Mouse (Mus musculus): ENCODE data around the gene Tmprss11g. TPM values are rescaled to one million over a fixed set of nuclear protein-coding genes. Genes with fewer than 3 reads are reported as not detected.
A peak's percentile ranks its signal among the peaks of the same experiment; 100 is the strongest.

The Tmprss11g gene
- polyA plus RNA-seq, 1 experiment from 2014 or later = not detected

DNA sequence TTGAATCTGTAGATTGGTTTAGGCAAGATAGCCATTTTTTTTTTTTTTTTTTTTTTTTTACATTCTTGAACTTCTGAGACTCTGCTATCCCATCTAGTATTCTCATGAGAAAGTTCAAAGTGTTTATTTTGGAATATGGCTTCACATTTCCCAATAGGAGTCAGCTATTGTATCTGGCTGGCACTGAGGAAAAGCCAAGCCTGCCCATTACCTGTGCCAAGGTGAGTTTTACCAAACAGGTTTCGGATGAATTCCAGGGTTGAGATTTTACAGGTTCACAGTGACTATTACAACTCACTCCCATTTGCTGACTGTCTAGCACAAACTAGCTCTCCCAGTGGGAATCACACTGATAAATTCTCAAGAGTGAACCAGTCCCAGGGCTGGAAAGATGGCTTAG, 36.4 kb downstream of the Tmprss11g start:
- WGBS = 70% methylated on average over 1 of the region's 1 CpGs
- Histone ChIP-seq H3K27me3 (ENCODE audit: insufficient read depth, low read length) (no peaks in the 10 kb centered on the region), H3K9ac (ENCODE audit: low read depth, low read length) (no peak overlapping the region), H3K36me3 (ENCODE audit: insufficient read depth, low read length) (no peaks in the 10 kb centered on the region), H3K9me3 (replicated peaks; ENCODE audit: low read length) (no peaks in the 10 kb centered on the region), H3K27ac (no peak overlapping the region), H3K4me1 (replicated peaks; ENCODE audit: insufficient read depth, low read length) (no peaks in the 10 kb centered on the region), H3K4me2 (ENCODE audit: low read length) (no peak overlapping the region), H3K4me3 (replicated peaks; ENCODE audit: low read depth, low read length) (no peak overlapping the region)
- ATAC-seq (replicated peaks; ENCODE audit: low FRiP score, low read depth) (no peak), DNase-seq (ENCODE audit: low spot score) (no peak)
- no peak for TF ChIP-seq CTCF (IDR thresholded peaks at IDR 0.05; ENCODE audit: low read depth)

DNA sequence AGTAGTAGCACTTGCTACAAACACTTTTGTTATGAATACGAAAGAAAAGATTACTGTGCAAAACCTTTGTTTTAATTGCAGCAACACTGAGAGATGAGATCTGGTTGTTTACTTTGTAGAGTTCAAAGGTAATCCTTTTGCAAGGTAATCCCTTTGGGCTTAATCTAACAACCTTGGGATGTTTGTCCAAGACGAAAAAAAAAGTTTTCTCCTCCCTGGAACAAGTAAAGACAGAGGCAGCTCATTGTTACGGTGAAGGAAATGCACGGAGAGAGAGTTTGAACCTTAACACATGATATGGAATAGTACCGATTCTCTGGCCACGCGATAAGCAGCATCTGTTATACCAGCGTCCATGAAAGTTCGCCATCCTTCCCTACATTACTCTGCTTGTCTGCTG, 44.5 kb downstream of the Tmprss11g start:
- Histone ChIP-seq H3K4me1 (replicated peaks; ENCODE audit: insufficient read depth, low read length) (no peaks in the 10 kb centered on the region), H3K9me3 (replicated peaks; ENCODE audit: low read length) (no peaks in the 10 kb centered on the region), H3K4me2 (ENCODE audit: low read length) (no peak overlapping the region), H3K9ac (ENCODE audit: low read depth, low read length) (no peak overlapping the region), H3K4me3 (replicated peaks; ENCODE audit: low read depth, low read length) (no peak overlapping the region), H3K36me3 (ENCODE audit: insufficient read depth, low read length) (no peaks in the 10 kb centered on the region), H3K27me3 (ENCODE audit: insufficient read depth, low read length) (no peaks in the 10 kb centered on the region), H3K27ac (no peak overlapping the region)
- DNase-seq (ENCODE audit: low spot score) (no peak), ATAC-seq (replicated peaks; ENCODE audit: low FRiP score, low read depth) (no peak)
- no peak for TF ChIP-seq CTCF (IDR thresholded peaks at IDR 0.05; ENCODE audit: low read depth)
- 71% methylated on average over 9 of the region's 9 CpGs for WGBS

GRCm38 (mm10) chr5:86468890-86469289, 49.5 kb downstream of the Tmprss11g start, which contains the start of gene Tmprss11a:
Gene Tmprss11a (minus strand): TSS chr5:86468990.
- Histone ChIP-seq H3K27me3 (ENCODE audit: insufficient read depth, low read length) (no peaks in the 10 kb centered on the region), H3K4me1 (replicated peaks; ENCODE audit: insufficient read depth, low read length) (no peaks in the 10 kb centered on the region), H3K9me3 (replicated peaks; ENCODE audit: low read length) (no peaks in the 10 kb centered on the region), H3K4me2 (ENCODE audit: low read length) (no peak within 1 kb of the TSS), H3K4me3 (replicated peaks; ENCODE audit: low read depth, low read length) (no peak within 1 kb of the TSS), H3K27ac (no peak within 1 kb of the TSS), H3K9ac (ENCODE audit: low read depth, low read length) (no peak within 1 kb of the TSS), H3K36me3 (ENCODE audit: insufficient read depth, low read length) (no peaks in the 10 kb centered on the region)
- no peak for ATAC-seq (replicated peaks; ENCODE audit: low FRiP score, low read depth)
- 74% methylated on average over 4 of the region's 4 CpGs for WGBS
- DNase-seq (ENCODE audit: low spot score) = no peak
- TF ChIP-seq CTCF (IDR thresholded peaks at IDR 0.05; ENCODE audit: low read depth) = no peak

DNA sequence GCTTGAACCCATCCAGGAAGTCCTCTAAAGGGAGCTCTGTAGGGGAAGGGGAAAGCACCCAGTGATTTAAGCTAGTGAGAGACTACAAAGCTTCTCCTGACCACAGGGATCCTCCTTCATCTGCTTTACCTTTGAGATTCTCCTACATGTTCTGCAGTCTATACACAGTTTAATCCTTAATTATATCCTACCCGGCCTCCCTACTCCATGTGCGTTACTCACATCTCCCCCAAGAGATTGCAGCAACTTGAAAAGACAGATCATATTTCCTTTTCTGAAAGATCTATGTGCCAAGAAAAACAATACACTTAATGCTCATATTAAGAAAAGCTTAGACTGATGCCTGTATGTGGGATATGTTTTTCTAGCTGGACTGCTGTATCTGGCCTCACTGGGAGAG, 79.1 kb downstream of the Tmprss11g start:
- Histone ChIP-seq H3K4me2 (ENCODE audit: low read length) (no peak overlapping the region), H3K36me3 (ENCODE audit: insufficient read depth, low read length) (no peaks in the 10 kb centered on the region), H3K9ac (ENCODE audit: low read depth, low read length) (no peak overlapping the region), H3K27ac (no peak overlapping the region), H3K9me3 (replicated peaks; ENCODE audit: low read length) (no peaks in the 10 kb centered on the region), H3K4me3 (replicated peaks; ENCODE audit: low read depth, low read length) (no peak overlapping the region), H3K4me1 (replicated peaks; ENCODE audit: insufficient read depth, low read length) (no peaks in the 10 kb centered on the region), H3K27me3 (ENCODE audit: insufficient read depth, low read length) (no peaks in the 10 kb centered on the region)
- no peak for TF ChIP-seq CTCF (IDR thresholded peaks at IDR 0.05; ENCODE audit: low read depth)
- WGBS = 34% methylated on average over 2 of the region's 2 CpGs
- no peak for ATAC-seq (replicated peaks; ENCODE audit: low FRiP score, low read depth)
- DNase-seq (ENCODE audit: low spot score) = peak; percentile 12

- H3K9me3 ChIP-seq (replicated peaks; ENCODE audit: low read length) = no peaks in the 10 kb centered on the region
- H3K36me3 ChIP-seq (ENCODE audit: insufficient read depth, low read length) = no peaks in the 10 kb centered on the region
Observed at GRCm38 (mm10) chr5:86438548-86438947, 79.9 kb downstream of the Tmprss11g start.

More at GRCm38 (mm10) chr5:86438548-86438947, 79.9 kb downstream of the Tmprss11g start:
- ATAC-seq (replicated peaks; ENCODE audit: low FRiP score, low read depth) (no peak), DNase-seq (ENCODE audit: low spot score) (no peak)
- Histone ChIP-seq H3K4me3 (replicated peaks; ENCODE audit: low read depth, low read length) (no peak overlapping the region), H3K27ac (no peak overlapping the region), H3K4me2 (ENCODE audit: low read length) (no peak overlapping the region), H3K27me3 (ENCODE audit: insufficient read depth, low read length) (no peaks in the 10 kb centered on the region), H3K4me1 (replicated peaks; ENCODE audit: insufficient read depth, low read length) (no peaks in the 10 kb centered on the region), H3K9ac (ENCODE audit: low read depth, low read length) (no peak overlapping the region)
- TF ChIP-seq CTCF (IDR thresholded peaks at IDR 0.05; ENCODE audit: low read depth) = no peak

Other genes with a start within 250 kb of the Tmprss11g start
- gene Tmprss11c, start 229.3 kb downstream of the Tmprss11g start, polyA plus RNA-seq (2015; fragmentation: Nextera tagmentation; extraction: Ambion mirVana) = not detected in 2 replicates
- not detected in 2 replicates for gene Tmprss11d, start 145.2 kb downstream of the Tmprss11g start, polyA plus RNA-seq (2015; fragmentation: Nextera tagmentation; extraction: Ambion mirVana)
- 0.09 TPM in 1 of 2 replicates, not detected in the other for gene Tmprss11a, start 49.6 kb downstream of the Tmprss11g start, polyA plus RNA-seq (2015; fragmentation: Nextera tagmentation; extraction: Ambion mirVana)
- 0.03 TPM in 1 of 2 replicates, not detected in the other for gene Tmprss11f, start 113.8 kb upstream of the Tmprss11g start, polyA plus RNA-seq (2015; fragmentation: Nextera tagmentation; extraction: Ambion mirVana)
- gene Tmprss11b, start 157.8 kb upstream of the Tmprss11g start, polyA plus RNA-seq (2015; fragmentation: Nextera tagmentation; extraction: Ambion mirVana) = not detected in 2 replicates
- gene Tmprss11e, start 227.2 kb upstream of the Tmprss11g start, polyA plus RNA-seq (2015; fragmentation: Nextera tagmentation; extraction: Ambion mirVana) = 0.08 TPM in 1 of 2 replicates, not detected in the other

Measured in kidney, postnatal 0 days (tissue).